In genomic region chrX:130044525-130044924, GRCm38 (mm10) we compare ENCODE assay signal across 23 mouse cellular contexts.
DNase-seq lines count a peak whose midpoint lies in the region; ATAC-seq and TF ChIP-seq lines count a peak whose summit lies in the region.
"Had no signal": no experiment of that assay in that cellular context is flagged by ENCODE, and none has a peak within 500 bp of the region (broad histone marks: within the 10 kb centered on the region; RNA-seq: fewer than 3 reads in every experiment).

No protein-coding gene starts in this region.

- H3K27me3 ChIP-seq in liver, adult 2 months (ENCODE audit: control insufficient read depth, insufficient read depth, low read length) = no peaks in the 10 kb centered on the region
- H3K27me3 ChIP-seq in liver, embryonic 11.5 days (replicated peaks; ENCODE audit: control insufficient read depth, insufficient read depth, low read length) = no peaks in the 10 kb centered on the region
- H3K27me3 ChIP-seq in myocyte (ENCODE audit: control insufficient read depth, insufficient read depth, insufficient read length) = no peaks in the 10 kb centered on the region
- H3K27me3 ChIP-seq: embryonic facial prominence, embryonic 13.5 days; forebrain, embryonic 13.5 days had no signal

- no peak for ATAC-seq in liver, embryonic 11.5 days (replicated peaks; ENCODE audit: low FRiP score)
- ATAC-seq: CD4-positive, CD25-positive, alpha-beta regulatory T cell, adult 4 months; forebrain, embryonic 13.5 days; forebrain, postnatal 0 days; intestine, embryonic 16.5 days had no signal

- no peaks in the 10 kb centered on the region for H3K79me2 ChIP-seq in liver, adult 2 months (ENCODE audit: control insufficient read depth, insufficient read depth, low read length)
- H3K79me2 ChIP-seq in myocyte (ENCODE audit: control insufficient read depth, insufficient read depth) = no peaks in the 10 kb centered on the region

- H3K9me3 ChIP-seq in liver, embryonic 11.5 days (ENCODE audit: control insufficient read depth, low read length) = no peaks in the 10 kb centered on the region
- H3K9me3 ChIP-seq: embryonic facial prominence, embryonic 13.5 days; forebrain, embryonic 13.5 days; G1E; hindbrain, embryonic 10.5 days had no signal

- DNase-seq in liver, adult 2 months (ENCODE audit: extremely low read depth, low read depth, low spot score) = peak; percentile 11
- no peak for DNase-seq in liver, embryonic 11.5 days (ENCODE audit: low spot score)
- DNase-seq in 416B (ENCODE audit: low read depth) = peak; percentile 63
- peak; percentile 24 for DNase-seq in NIH3T3 (ENCODE audit: low read depth)
- DNase-seq in frontal cortex, postnatal 25 days (ENCODE audit: low spot score in 2 of 2) = no peak
- no peak for DNase-seq in retina, embryonic 14.5 days (ENCODE audit: low spot score)
- DNase-seq: adrenal gland, postnatal 10 days; B cell, adult 2 months; cerebellum, adult 11-12 months; cerebellum, adult 9-10 months; cerebellum, postnatal 25 days; forebrain, postnatal 0 days; gastrocnemius, postnatal 10 days; heart, adult 2 months had no signal

- TF ChIP-seq CTCF in liver, adult 2 months (IDR thresholded peaks at IDR 0.05; ENCODE audit: low read depth, low read length) = no peak

- WGBS in liver, adult 2 months = 36% methylated on average over 1 of the region's 1 CpGs
- WGBS in liver, embryonic 11.5 days = 66% methylated on average over 1 of the region's 1 CpGs

- H3K4me1 ChIP-seq in liver, adult 2 months (ENCODE audit: control insufficient read depth, insufficient read depth, low read length) = no peaks in the 10 kb centered on the region
- no peaks in the 10 kb centered on the region for H3K4me1 ChIP-seq in liver, embryonic 11.5 days (replicated peaks; ENCODE audit: control insufficient read depth, insufficient read depth, low read length)
- H3K4me1 ChIP-seq: embryonic facial prominence, embryonic 13.5 days; forebrain, embryonic 13.5 days; hindbrain, embryonic 10.5 days had no signal

- no peaks in the 10 kb centered on the region for H3K36me3 ChIP-seq in liver, adult 2 months (ENCODE audit: control insufficient read depth, insufficient read depth, low read length)
- H3K36me3 ChIP-seq in liver, embryonic 11.5 days (ENCODE audit: control insufficient read depth, insufficient read depth, low read length) = no peaks in the 10 kb centered on the region
- no peaks in the 10 kb centered on the region for H3K36me3 ChIP-seq in myocyte (ENCODE audit: control insufficient read depth, insufficient read depth)
- H3K36me3 ChIP-seq: embryonic facial prominence, embryonic 13.5 days; G1E; hindbrain, embryonic 10.5 days had no signal

- H3K27ac ChIP-seq in liver, adult 2 months (replicated peaks; ENCODE audit: insufficient read depth, low read depth, low read length) = no peak overlapping the region
- no peak overlapping the region for H3K27ac ChIP-seq in liver, embryonic 11.5 days (ENCODE audit: low read depth, low read length)
- H3K27ac ChIP-seq: embryonic facial prominence, embryonic 13.5 days; forebrain, embryonic 13.5 days; heart, adult 2 months; hindbrain, embryonic 10.5 days; hindbrain, embryonic 14.5 days had no signal

- H3K4me3 ChIP-seq in liver, adult 2 months (ENCODE audit: insufficient read depth, low read depth, low read length) = no peak overlapping the region
- H3K4me3 ChIP-seq in liver, embryonic 11.5 days (ENCODE audit: low read depth, low read length) = no peak overlapping the region
- H3K4me3 ChIP-seq in myocyte = no peak overlapping the region
- H3K4me3 ChIP-seq: embryonic facial prominence, embryonic 13.5 days; forebrain, embryonic 13.5 days; heart, adult 2 months; hindbrain, embryonic 10.5 days had no signal

- TF ChIP-seq POLR2A in liver, adult 2 months (IDR thresholded peaks at IDR 0.05; ENCODE audit: extremely low read depth, insufficient read depth, low read length) = no peak
- TF ChIP-seq POLR2A in myocyte (IDR thresholded peaks at IDR 0.05; ENCODE audit: insufficient read length, low read depth) = no peak

- no peak overlapping the region for H3K9ac ChIP-seq in liver, adult 2 months (ENCODE audit: low read depth, low read length)
- no peak overlapping the region for H3K9ac ChIP-seq in liver, embryonic 11.5 days (ENCODE audit: low read depth, low read length)
- H3K9ac ChIP-seq: embryonic facial prominence, embryonic 13.5 days; forebrain, embryonic 13.5 days; forebrain, postnatal 0 days; hindbrain, embryonic 14.5 days had no signal

- H3K4me2 ChIP-seq in liver, embryonic 11.5 days = no peak overlapping the region
- no peak overlapping the region for H3K4me2 ChIP-seq in myocyte (ENCODE audit: low read depth)
- H3K4me2 ChIP-seq: embryonic facial prominence, embryonic 13.5 days; forebrain, embryonic 13.5 days; heart, embryonic 11.5 days; hindbrain, embryonic 14.5 days had no signal

- no peak overlapping the region for H3ac ChIP-seq in myocyte (ENCODE audit: control insufficient read depth, insufficient read length)

TF ChIP-seq in myocyte, 11 proteins besides CTCF, POLR2A, EP300 and RAD21:
- TF ChIP-seq MYOG (IDR thresholded peaks at IDR 0.05; ENCODE audit: control insufficient read depth in 1 of 3, insufficient read depth in 1 of 3, insufficient read length in 2 of 3, low read depth in 2 of 3) (peak in 1 of 3 experiments; percentile 71), TCF3 (IDR thresholded peaks at IDR 0.05; ENCODE audit: insufficient read length, low read depth) (no peak), REST (IDR thresholded peaks at IDR 0.05; ENCODE audit: insufficient read depth, insufficient read length) (no peak), E2F4 (IDR thresholded peaks at IDR 0.05; ENCODE audit: insufficient read depth) (no peak), USF1 (IDR thresholded peaks at IDR 0.05; ENCODE audit: low read depth) (no peak), MAX (IDR thresholded peaks at IDR 0.05; ENCODE audit: low read depth) (no peak), MYOD1 (IDR thresholded peaks at IDR 0.05; ENCODE audit: control insufficient read depth in 1 of 3, insufficient read length in 2 of 3, low read depth in 2 of 3) (peak in 1 of 3 experiments; percentile 56), POLR2AphosphoS2 (IDR thresholded peaks at IDR 0.05; ENCODE audit: insufficient read length, low read depth) (no peak), TCF12 (IDR thresholded peaks at IDR 0.05; ENCODE audit: insufficient read depth, poor library complexity, severe bottlenecking) (peak; percentile 28), CEBPB (IDR thresholded peaks at IDR 0.05; ENCODE audit: insufficient read depth, poor library complexity, severe bottlenecking) (peak; percentile 93), SRF (IDR thresholded peaks at IDR 0.05; ENCODE audit: control insufficient read depth, insufficient read length, low read depth) (no peak)

Comparison
In these comparisons a context has a peak if more than half of its experiments do, and no peak if none do; other contexts are left out.
1. DNase-seq: peak in liver, adult 2 months (single experiment), 416B (single experiment) and NIH3T3 (single experiment); none in liver, embryonic 11.5 days (single experiment), frontal cortex, postnatal 25 days (0 of 2) and retina, embryonic 14.5 days (single experiment).